Mouse (Mus musculus) cerebellum, adult 9-11 months (tissue): ENCODE results near the gene Vmn1r30.

ENCODE experiments used
- DNase-seq: peaks from one replicate; pipeline ENCODE4 v3.0.0; 2022

The Vmn1r30 gene

DNA sequence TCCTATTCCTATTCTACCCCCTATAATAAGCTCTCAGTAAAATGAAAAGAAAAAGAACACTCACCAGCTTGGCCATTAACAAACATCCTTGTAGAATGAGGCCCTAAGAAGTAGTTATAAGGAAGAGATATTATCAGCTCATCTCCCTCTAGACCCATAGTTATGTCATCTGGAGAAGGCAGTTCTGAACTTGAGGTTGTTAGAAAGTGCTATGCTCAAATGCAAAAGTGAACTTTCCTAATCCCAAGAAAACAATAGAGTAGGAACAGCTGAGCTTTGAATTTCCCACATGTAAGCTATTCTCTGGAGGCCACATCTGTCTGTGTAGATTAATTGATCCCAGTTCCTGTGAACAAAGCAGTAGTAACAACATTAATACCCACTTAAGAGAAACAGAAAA, at the start of gene Vmn1r30:
TSS of gene Vmn1r30 (minus strand) at position 101 of the 400 bp plus-strand sequence.
- DNase-seq, result no peak

DNA sequence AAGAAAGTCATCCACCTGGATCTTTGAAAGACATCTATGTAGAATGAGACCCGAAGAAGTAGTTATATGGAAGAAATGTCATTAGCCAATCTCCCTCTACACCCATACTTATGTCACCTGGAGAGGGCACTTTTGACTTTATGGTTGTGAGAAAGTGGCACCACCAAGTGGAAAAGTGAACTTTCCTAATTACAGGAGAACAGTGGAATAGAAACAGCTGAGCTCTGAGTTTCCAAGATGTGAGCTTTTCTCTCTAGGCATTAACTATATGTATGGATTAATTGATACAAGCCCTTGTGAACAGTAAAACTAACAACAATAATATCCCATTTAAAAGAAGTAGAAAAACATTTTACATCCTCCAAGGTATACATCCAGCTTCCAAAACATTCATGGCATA, 32.0 kb upstream of the Vmn1r30 start, which contains the start of gene Vmn1r31:
TSS of gene Vmn1r31 (minus strand) at position 101 of the 400 bp plus-strand sequence.
- no peak for DNase-seq
